Mouse (Mus musculus): ENCODE data around the gene Tmem88.

Gene Tmem88

DNA sequence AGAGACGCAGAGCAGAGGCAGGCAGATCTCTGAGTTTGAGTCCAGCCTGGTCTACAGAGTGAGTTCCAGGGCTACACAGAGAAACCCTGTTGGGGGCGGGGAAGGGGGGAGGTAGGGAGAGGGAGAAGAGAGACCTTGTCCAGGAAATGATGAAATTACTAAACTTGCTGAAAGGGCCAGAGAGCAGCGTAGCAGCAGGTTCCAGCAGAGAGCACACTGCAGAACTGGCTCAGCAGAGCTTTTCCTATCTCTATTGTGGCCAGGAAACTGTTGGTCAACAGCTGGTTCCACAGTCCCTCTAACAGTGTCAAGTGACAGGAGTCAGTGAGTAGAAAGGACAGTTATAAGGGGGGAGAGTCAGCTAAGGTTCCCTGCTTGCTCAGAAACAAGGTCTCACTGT is 18.4 kb downstream of the Tmem88 start:
- DNase-seq (ENCODE audit: low read depth, low spot score), result no peak

- DNase-seq (ENCODE audit: low read depth, low spot score), result no peak
These were observed 20.3 kb downstream of the Tmem88 start for GRCm38 (mm10) chr11:69377766-69378165.

DNA sequence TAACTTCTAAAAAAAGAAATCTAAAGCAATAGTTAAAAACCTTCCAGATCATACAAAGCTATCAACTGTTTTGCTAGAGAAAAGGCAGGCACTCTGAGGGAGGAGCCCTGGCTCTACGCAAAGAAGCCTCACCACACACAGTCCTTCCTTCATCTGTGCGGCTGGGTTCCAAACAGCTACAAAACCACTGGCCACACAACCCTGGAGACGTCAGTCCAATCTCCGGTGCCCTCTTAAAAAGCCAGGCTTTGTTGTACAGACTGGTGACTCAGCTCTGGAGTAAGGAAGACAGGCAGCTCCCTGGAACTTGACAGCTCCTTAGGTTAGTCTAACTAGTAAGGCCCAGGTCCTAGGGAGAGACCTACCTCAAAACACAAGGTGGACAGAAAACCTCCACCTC is 22.4 kb downstream of the Tmem88 start:
- DNase-seq (ENCODE audit: low read depth, low spot score), result no peak

GRCm38 (mm10) chr11:69373223-69373965 is 24.6 kb downstream of the Tmem88 start:
- peak; percentile 80 for DNase-seq (ENCODE audit: low read depth, low spot score)

- no peak for DNase-seq (ENCODE audit: low read depth, low spot score)
These were observed 25.3 kb downstream of the Tmem88 start for GRCm38 (mm10) chr11:69372780-69373170.

DNA sequence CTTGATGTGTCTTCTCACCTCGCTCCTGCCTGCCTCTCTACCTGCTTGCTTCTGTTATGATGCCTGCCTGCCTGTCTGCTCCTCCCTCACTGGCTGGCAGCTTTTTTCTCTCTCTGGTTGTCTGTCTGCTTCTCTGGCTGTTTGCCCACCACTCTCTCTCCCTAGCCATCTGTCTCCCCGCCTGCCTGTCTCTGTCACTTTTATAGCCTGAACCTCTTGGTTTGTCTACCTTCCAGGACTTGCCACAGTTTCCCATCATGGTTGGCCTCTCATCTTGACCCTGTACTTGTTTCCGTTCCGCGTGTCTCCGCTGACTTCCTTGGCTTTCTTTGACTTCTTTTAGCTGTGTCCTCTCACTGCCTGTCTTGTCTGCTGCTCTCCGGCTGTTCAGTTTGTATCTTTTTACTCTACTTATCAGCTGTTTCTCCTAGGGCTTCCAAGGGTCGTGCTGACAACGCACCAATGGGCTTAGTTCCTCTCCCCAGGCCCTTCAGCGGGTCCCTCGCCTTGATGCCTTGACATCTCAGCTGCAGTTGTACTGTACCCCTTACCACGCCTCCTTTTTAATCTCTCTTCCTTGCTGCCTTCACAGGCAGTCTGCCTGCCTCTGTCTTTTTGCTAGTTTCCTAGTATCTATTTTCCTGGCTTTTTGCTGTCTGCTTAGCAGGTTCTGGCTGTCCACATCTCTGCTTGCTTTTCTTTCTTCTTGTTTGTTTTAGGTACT is 25.8 kb downstream of the Tmem88 start:
- no peak for DNase-seq (ENCODE audit: low read depth, low spot score)

- no peak for DNase-seq (ENCODE audit: low read depth, low spot score)
These were observed 26.4 kb downstream of the Tmem88 start for GRCm38 (mm10) chr11:69371601-69372000.

DNA sequence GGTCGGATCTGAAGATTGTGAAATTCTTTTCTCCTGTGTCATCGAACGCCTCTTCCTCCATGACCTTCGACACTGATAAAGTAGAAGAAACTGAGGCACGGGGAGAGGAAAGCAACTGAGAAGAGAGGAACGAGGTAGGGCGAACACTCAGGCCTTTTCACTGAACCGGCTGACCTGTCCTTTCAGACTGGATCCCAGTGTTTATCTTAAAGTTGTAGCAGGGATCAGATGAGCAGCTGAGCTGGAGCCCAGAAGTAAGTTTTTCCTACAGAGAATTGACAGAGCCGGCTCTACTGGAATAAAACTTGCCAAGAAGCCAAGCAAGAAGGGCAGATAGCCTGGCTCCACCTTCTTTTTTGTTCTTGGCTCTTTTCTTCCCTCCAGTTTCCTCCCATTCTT is 27.2 kb downstream of the Tmem88 start:
- DNase-seq (ENCODE audit: low read depth, low spot score), result no peak

DNA sequence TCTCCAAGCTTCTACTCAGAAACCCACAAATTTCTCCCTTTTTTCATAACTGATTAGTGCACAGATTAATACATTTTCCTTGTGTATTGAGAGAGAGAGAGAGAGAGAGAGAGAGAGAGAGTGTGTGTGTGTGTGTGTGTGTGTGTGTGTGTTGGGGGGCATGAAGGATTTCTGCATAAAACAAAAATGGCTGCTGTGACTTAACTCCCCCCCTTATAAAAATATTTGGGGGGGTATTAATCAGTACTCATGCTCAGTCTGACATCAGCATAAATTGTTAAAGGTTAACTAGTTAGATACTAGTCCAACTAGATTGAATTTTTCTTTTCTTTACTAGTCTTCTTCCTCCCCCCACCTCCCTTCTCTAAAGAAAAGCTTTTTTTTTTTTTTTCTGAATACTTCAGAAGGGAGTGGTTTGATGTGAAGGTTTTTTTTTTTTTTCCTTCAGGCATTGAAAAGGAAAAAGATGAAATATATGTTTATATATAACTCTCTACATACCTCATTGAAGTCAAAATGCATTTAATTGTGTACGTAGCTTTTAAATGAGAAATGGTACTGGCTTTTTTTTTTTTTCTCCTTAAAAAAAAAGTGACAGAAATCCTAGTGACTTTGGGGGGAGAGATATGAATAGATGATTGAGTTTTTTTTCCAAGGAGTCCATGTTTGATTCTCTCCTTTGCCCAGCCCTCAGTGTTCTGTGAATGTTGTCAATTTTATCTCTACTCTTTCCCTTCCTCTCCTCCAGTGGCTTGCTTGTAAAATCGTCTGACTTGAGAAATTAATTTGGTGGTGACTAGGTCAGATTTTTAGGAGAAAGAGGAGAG is 27.8 kb downstream of the Tmem88 start:
- no peak for DNase-seq (ENCODE audit: low read depth, low spot score)

DNA sequence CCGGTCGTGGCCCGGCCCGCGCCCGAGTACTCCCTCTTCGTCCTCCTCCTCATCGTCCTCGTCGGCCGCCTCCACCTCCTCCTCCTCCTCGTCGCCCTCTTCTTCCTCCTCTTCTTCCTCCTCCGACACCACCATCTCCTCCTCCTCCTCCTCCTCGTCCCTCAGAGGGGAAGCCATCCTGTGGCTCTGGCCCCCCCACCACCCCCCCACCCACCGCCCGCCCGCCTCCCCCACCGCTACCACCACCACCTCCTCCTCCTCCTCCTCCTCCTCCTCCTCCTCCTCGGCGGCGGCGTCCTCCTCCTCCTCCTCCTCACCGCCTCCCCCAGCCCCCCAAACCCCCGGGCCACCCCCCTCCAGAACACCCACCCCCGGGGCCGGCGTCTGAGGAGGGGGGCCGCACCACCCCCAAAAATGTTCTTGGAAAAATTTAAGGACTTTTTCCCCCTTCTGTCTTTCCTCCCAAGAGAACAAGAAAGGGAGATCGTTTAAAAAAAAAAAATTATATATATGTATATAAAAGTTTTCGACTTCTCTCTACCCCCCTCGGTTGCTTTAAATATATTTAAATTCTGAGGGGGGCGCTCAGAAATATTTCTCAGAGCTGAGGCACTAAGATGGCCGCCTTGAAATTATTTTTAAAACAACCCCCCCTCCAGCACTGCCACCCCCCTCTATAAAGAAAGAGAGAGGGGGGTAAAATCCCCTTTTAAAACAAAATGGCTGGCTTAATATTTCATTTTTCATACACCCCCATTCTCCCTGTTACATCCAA is 28.6 kb downstream of the Tmem88 start, which contains the start of gene Chd3:
TSS of gene Chd3 (minus strand) at position 192 of the 775 bp plus-strand sequence.
- DNase-seq (ENCODE audit: low read depth, low spot score), result no peak

GRCm38 (mm10) chr11:69368356-69369214 is 29.4 kb downstream of the Tmem88 start:
- DNase-seq (ENCODE audit: low read depth, low spot score), result no peak

DNA sequence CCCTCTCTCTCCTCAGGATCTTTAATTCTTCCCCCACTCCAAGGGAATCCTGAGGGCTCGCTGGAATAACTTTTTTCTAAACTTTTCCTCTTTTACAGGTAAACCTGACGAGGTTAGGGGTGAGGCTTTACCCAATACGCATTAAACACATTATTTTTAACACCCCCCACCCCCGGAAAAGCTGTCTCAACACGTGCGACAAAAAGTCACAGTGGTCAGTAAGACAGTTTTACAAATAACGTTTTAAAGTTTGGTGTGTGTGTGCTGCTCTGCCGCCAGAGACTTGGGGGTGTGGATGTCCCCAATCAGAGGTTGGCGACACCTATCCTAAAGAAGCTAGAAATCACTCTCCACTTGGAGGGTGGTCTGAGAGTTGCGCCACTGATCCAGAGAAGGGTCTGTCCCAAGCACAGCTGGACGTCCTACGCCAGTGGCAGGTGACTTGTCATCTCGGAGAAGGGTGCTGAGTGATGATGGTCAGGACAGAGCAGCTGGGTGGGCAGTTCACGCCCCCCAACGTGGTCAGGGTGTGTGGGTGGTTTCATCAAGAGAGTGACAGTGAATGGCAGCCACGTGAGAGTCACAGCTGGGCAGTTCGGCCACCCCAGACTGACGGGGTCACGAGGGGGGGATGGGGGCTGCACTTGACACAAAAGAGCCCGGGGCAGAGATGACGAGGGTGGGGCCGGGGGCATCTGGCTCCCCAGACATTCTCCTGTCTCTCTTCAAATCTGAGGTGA is 30.2 kb downstream of the Tmem88 start:
- no peak for DNase-seq (ENCODE audit: low read depth, low spot score)

- no peak for DNase-seq (ENCODE audit: low read depth, low spot score)
These were observed 31.0 kb downstream of the Tmem88 start for GRCm38 (mm10) chr11:69366855-69367615.

GRCm38 (mm10) chr11:69366157-69366854 is 31.7 kb downstream of the Tmem88 start:
- DNase-seq (ENCODE audit: low read depth, low spot score), result no peak

DNA sequence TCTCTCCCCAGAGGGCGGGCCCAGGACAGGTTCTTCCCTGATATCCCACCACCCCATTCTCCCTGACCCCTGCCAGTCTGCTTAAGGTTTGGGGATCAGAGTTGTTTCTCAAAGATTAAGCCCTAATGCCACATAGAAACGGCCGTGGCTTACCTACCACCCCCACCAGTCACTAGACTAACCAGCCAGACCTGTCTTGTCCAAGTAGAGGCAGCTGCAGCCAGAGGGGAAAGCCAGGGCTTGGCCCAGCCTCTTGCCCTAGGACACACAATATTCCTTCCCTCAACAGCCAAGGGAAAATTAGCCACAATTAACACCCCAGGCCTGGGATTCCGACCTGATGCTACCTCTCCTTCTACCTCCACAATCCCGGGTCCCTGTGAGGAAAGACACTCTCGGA is 32.3 kb downstream of the Tmem88 start:
- no peak for DNase-seq (ENCODE audit: low read depth, low spot score)

DNA sequence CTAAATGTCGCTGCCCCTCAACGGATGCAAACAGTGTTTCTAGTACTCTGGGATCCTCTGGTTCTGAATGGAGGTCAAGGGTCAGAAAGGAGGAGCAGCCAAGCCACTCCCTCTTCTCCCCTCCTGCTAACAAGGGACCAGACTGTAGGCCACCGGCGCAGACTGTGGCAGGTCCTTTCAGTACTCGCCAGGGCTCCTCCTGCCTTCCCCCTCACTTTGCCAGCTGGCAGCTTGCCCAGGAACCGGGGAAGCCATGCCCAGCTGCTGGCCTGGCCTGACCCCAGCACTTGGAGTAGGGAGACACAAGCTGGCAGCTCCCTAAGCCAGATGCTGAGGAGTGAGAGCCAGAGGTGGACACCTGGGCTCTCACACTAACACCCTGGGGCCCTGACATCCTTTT is 33.1 kb downstream of the Tmem88 start:
- DNase-seq (ENCODE audit: low read depth, low spot score), result no peak

DNA sequence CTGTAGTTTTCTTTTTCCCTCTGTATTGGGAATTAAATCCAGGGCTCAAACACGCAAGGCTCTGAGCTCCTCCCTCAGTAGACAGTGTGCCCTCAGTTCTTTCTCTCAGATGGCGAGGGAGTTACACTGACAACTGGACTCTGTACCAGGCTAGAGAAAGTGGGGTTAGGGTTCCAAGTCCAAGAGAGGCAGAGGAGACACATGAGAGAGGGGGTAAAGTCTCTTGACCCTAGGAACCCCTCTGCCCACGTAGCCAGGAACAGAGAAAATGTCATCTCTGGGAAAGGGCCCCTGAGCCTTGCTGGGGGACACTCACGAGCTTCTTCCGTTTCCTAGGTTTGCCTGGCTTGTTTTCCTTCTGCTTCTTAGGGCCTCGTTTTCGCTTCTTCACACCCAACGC is 33.7 kb downstream of the Tmem88 start:
- DNase-seq (ENCODE audit: low read depth, low spot score), result no peak

DNA sequence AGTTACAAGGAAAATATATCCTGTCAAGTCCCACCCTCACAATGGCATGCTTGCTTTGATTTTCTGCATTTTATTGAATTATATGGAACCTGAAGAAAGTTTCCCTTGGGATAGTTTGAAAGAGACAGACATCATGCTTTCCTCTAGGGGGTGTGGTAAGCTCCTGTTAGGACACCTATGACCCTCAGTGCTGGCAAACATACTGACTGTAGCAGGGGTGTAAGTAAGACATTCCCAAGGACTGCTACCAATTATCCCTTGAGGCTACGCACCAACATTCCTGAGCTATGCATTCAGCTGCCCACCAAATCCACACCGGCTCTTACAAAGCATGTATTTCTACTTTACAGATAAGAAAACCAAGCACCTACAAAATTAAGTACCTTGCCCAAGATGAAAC is 35.6 kb downstream of the Tmem88 start:
- no peak for DNase-seq (ENCODE audit: low read depth, low spot score)

All from WW6 (cell line).